Mouse (Mus musculus) liver (tissue): Measurements from ENCODE around the gene Lrpprc.
"Not testable (repeated sequence)": the region's sequence is repeated elsewhere in the genome, so short reads cannot be mapped to it uniquely, and the experiment has no call there.

Experiments used
- DNase-seq: peaks from one replicate; pipeline ENCODE4 v3.0.0-alpha.2; 2020; ENCODE audit warnings: mixed read lengths

Gene Lrpprc

GRCm38 (mm10) chr17:84790447-84791098 lies at the start of gene Lrpprc:
Gene Lrpprc, minus strand, starts transcription at chr17:84790789.
- peak; percentile 97 for DNase-seq

GRCm38 (mm10) chr17:84837780-84838179 lies 47.2 kb upstream of the Lrpprc start:
- peak; percentile 55 for DNase-seq

- DNase-seq = no peak
Measured at GRCm38 (mm10) chr17:84835249-84835648, 44.7 kb upstream of the Lrpprc start.

- no peak for DNase-seq
Measured at GRCm38 (mm10) chr17:84832346-84832745, 41.8 kb upstream of the Lrpprc start.

GRCm38 (mm10) chr17:84828301-84828700 lies 37.7 kb upstream of the Lrpprc start:
- DNase-seq = no peak

- peak; percentile 12 for DNase-seq
Measured at GRCm38 (mm10) chr17:84820603-84821002, 30.0 kb upstream of the Lrpprc start.

- no peak for DNase-seq
Measured at GRCm38 (mm10) chr17:84818390-84818789, 27.8 kb upstream of the Lrpprc start.

GRCm38 (mm10) chr17:84816014-84816461 lies 25.4 kb upstream of the Lrpprc start:
- DNase-seq = no peak

- DNase-seq = no peak
Measured at GRCm38 (mm10) chr17:84814905-84815304, 24.3 kb upstream of the Lrpprc start.

GRCm38 (mm10) chr17:84814192-84814591 lies 23.6 kb upstream of the Lrpprc start:
- DNase-seq = not testable (repeated sequence)

- peak; percentile 18 for DNase-seq
Measured at GRCm38 (mm10) chr17:84792006-84792405, 1.4 kb upstream of the Lrpprc start.

- no peak for DNase-seq
Measured at GRCm38 (mm10) chr17:84791156-84791555, 567 bp upstream of the Lrpprc start.

- DNase-seq = no peak
Measured at GRCm38 (mm10) chr17:84790043-84790442, 546 bp downstream of the Lrpprc start.

GRCm38 (mm10) chr17:84788376-84789125 lies 2.0 kb downstream of the Lrpprc start:
- DNase-seq = no peak

- no peak for DNase-seq
Measured at GRCm38 (mm10) chr17:84787477-84787876, 3.1 kb downstream of the Lrpprc start.

- DNase-seq = no peak
Measured at GRCm38 (mm10) chr17:84786911-84787310, 3.7 kb downstream of the Lrpprc start.

- no peak for DNase-seq
Measured at GRCm38 (mm10) chr17:84785176-84785575, 5.4 kb downstream of the Lrpprc start.

GRCm38 (mm10) chr17:84783491-84783890 lies 7.1 kb downstream of the Lrpprc start:
- no peak for DNase-seq

- DNase-seq = no peak
Measured at GRCm38 (mm10) chr17:84780321-84780720, 10.3 kb downstream of the Lrpprc start.

GRCm38 (mm10) chr17:84778477-84778978 lies 12.1 kb downstream of the Lrpprc start:
- peak; percentile 47 for DNase-seq

GRCm38 (mm10) chr17:84776362-84777000 lies 14.1 kb downstream of the Lrpprc start:
- DNase-seq = peak; percentile 82

GRCm38 (mm10) chr17:84775291-84775690 lies 15.3 kb downstream of the Lrpprc start:
- no peak for DNase-seq

GRCm38 (mm10) chr17:84771882-84772281 lies 18.7 kb downstream of the Lrpprc start:
- DNase-seq = no peak

- DNase-seq = no peak
Measured at GRCm38 (mm10) chr17:84758971-84759370, 31.6 kb downstream of the Lrpprc start.
